Mouse (Mus musculus) C2C12 (cell line): ENCODE results near the gene Dnajb7. TPM values are rescaled to one million over a fixed set of nuclear protein-coding genes. Genes with fewer than 3 reads are reported as not detected.

ENCODE experiments used
- H3K27me3 ChIP-seq: one replicate; pipeline ENCODE4 v1.6.1; 2011; ENCODE audit not compliant: control insufficient read depth, insufficient read depth, insufficient read length
- H3K36me3 ChIP-seq: one replicate; pipeline ENCODE4 v1.6.1; 2011; ENCODE audit not compliant: control insufficient read depth, insufficient read depth
- H3K4me3 ChIP-seq: one replicate; pipeline ENCODE4 v1.5.1; 2011; ENCODE audit warnings: mild to moderate bottlenecking, control low read depth; ENCODE audit not compliant: poor library complexity, insufficient read depth, severe bottlenecking
- H3K79me2 ChIP-seq: one replicate; pipeline ENCODE4 v1.6.1; 2011; ENCODE audit not compliant: control insufficient read depth, insufficient read depth
- H3K79me3 ChIP-seq: one replicate; pipeline ENCODE4 v1.6.1; 2011; ENCODE audit warnings: low read depth, control low read depth
- H3ac ChIP-seq: one replicate; pipeline ENCODE3; 2011; ENCODE audit warnings: low read depth; ENCODE audit not compliant: control insufficient read depth, insufficient read length
- CEBPB ChIP-seq: IDR thresholded peaks from one replicate; pipeline ENCODE4 v1.6.1; 2011; ENCODE audit warnings: low read depth, mild to moderate bottlenecking, control low read depth, moderate library complexity
- CTCF ChIP-seq: IDR thresholded peaks from one replicate; pipeline ENCODE4 v1.5.1; 2011; ENCODE audit not compliant: control insufficient read depth, insufficient read depth, insufficient read length
- FOSL1 ChIP-seq: IDR thresholded peaks from one replicate; pipeline ENCODE4 v1.8.0; 2011; ENCODE audit warnings: mild to moderate bottlenecking, low read length; ENCODE audit not compliant: poor library complexity, insufficient read depth, severe bottlenecking
- MAX ChIP-seq: IDR thresholded peaks from one replicate; pipeline ENCODE4 v1.6.1; 2011; ENCODE audit warnings: mild to moderate bottlenecking, control low read depth
- MYOD1 ChIP-seq: IDR thresholded peaks from one replicate; pipeline ENCODE4 v1.6.1; 2011; ENCODE audit warnings: low read depth; ENCODE audit not compliant: control insufficient read depth, insufficient read length
- MYOG ChIP-seq: IDR thresholded peaks from one replicate; pipeline ENCODE4 v1.6.1; 2011; ENCODE audit not compliant: control insufficient read depth, insufficient read length; ENCODE audit errors: extremely low read depth
- USF1 ChIP-seq: IDR thresholded peaks from one replicate; pipeline ENCODE4 v1.6.1; 2011; ENCODE audit warnings: low read depth, mild to moderate bottlenecking, control low read depth, moderate library complexity
- polyA plus RNA-seq: library from polyadenylated mRNA; unstranded; fragments of >200 nt; fragmentation: generic; extraction: Trizol; gene quantifications from one replicate; pipeline ENCODE4 v1.2.1, GENCODE M21; 2012; ENCODE audit warnings: missing spikeins

The Dnajb7 gene
- polyA plus RNA-seq, 1 experiment = 0.09 TPM

DNA sequence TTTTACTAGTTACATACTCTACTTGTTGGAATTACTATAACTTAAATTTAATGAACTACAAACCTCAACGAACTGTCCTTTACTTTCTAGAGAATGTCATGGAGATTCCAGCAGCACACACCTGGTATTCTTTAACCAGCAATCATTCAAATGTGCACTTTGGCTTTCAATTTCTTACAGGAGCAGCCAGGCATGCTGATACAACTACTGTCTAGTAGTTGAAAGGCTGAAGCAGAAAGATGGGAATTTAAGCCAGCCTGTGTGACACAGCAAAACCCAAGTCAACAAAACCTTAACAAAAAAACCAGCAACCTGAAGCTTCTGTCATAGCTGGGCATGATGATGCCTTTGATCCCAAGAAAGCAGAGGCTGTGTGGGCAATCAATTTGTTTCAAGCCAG, 45.6 kb downstream of the Dnajb7 start:
- peaks cover 64% of the 10 kb centered on the region for H3K36me3 ChIP-seq
- no peak overlapping the region for H3ac ChIP-seq
- peaks cover 30% of the 10 kb centered on the region for H3K79me2 ChIP-seq
- no peak overlapping the region for H3K4me3 ChIP-seq
- peaks cover 25% of the 10 kb centered on the region for H3K79me3 ChIP-seq
- H3K27me3 ChIP-seq = no peaks in the 10 kb centered on the region
- TF ChIP-seq CTCF = no peak
- no peak for TF ChIP-seq MAX
- no peak for TF ChIP-seq MYOD1
- no peak for TF ChIP-seq USF1
- no peak for TF ChIP-seq CEBPB
- TF ChIP-seq FOSL1 = no peak
- TF ChIP-seq MYOG = no peak

DNA sequence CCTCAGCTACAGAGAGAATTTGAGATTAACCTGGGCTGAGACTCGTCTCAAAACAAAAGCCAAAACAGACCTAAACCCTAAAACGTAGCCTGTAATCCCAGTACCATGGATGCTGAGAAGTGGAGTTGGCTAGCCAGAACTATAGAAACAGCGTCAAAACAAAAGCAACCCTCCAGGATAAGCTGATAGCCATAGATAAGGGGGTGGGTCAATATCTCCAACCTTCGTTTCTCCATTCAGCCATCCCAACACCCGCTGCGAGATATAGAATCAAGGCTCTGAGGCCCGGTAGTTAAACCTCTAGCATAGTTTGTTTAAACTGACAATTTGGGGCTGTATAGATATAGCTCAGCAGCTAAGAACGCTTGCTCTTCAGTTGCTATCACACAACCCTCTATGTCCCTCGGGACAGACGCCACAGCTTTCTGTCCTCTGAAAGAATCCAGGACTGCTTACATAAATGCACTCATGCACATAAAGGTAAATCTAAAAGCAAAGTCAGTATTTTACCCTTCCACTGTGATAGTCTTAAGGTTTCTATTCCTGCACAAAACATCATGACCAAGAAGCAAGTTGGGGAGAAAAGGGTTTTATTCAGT, 46.6 kb downstream of the Dnajb7 start:
- H3K79me3 ChIP-seq = peaks cover 25% of the 10 kb centered on the region
- TF ChIP-seq CEBPB = no peak
- TF ChIP-seq MYOG = no peak
- TF ChIP-seq USF1 = no peak
- no peak for TF ChIP-seq CTCF
- TF ChIP-seq FOSL1 = no peak
- no peak for TF ChIP-seq MAX
- TF ChIP-seq MYOD1 = no peak
- peaks cover 39% of the 10 kb centered on the region for H3K79me2 ChIP-seq
- no peaks in the 10 kb centered on the region for H3K27me3 ChIP-seq
- no peak overlapping the region for H3K4me3 ChIP-seq
- H3K36me3 ChIP-seq = peaks cover 60% of the 10 kb centered on the region
- H3ac ChIP-seq = no peak overlapping the region

DNA sequence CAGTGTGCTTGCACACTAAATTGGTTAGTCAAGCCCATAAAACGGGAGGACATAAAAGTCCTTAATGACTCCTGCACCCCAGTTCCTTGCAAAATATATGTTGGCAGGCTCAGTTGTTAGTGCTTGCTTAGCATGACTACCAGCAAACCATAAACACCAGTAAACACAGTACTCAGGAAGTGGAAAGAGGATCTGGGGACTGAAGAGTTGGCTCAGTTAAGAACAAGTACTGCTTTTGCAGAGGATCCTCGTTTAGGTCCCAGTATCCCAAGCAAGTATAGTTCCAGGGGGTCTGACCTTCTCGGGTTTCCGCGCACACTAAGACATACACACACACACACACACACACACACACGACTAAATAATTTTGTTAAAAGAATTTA, 47.1 kb downstream of the Dnajb7 start:
- Histone ChIP-seq H3K79me3 (peaks cover 25% of the 10 kb centered on the region), H3K27me3 (no peaks in the 10 kb centered on the region), H3ac (no peak overlapping the region), H3K36me3 (peaks cover 55% of the 10 kb centered on the region), H3K79me2 (peaks cover 41% of the 10 kb centered on the region), H3K4me3 (no peak overlapping the region)
- TF ChIP-seq CEBPB (no peak), USF1 (no peak), MAX (no peak), CTCF (no peak), MYOG (no peak), FOSL1 (no peak), MYOD1 (no peak)

- Histone ChIP-seq H3ac (peak within 1 kb of the TSS; percentile 71), H3K4me3 (peak within 1 kb of the TSS; percentile 81), H3K79me3 (peaks cover 25% of the 10 kb centered on the region), H3K27me3 (no peaks in the 10 kb centered on the region), H3K36me3 (peaks cover 49% of the 10 kb centered on the region), H3K79me2 (peaks cover 47% of the 10 kb centered on the region)
- TF ChIP-seq FOSL1 (no peak), USF1 (no peak), MAX (no peak), CTCF (no peak), MYOD1 (no peak), MYOG (no peak), CEBPB (no peak)
Observed at GRCm38 (mm10) chr15:81360345-81361021, 47.6 kb downstream of the Dnajb7 start, which contains the start of gene Slc25a17. Gene Slc25a17 (minus strand): TSS chr15:81360812.

GRCm38 (mm10) chr15:81359421-81359820, 48.7 kb downstream of the Dnajb7 start:
- peaks cover 28% of the 10 kb centered on the region for H3K79me3 ChIP-seq
- H3K4me3 ChIP-seq = peak overlapping the region; percentile 81

More at GRCm38 (mm10) chr15:81359421-81359820, 48.7 kb downstream of the Dnajb7 start:
- TF ChIP-seq CTCF (no peak), MYOG (no peak), MYOD1 (no peak), FOSL1 (no peak), MAX (no peak), USF1 (no peak), CEBPB (no peak)
- no peaks in the 10 kb centered on the region for H3K27me3 ChIP-seq
- peaks cover 39% of the 10 kb centered on the region for H3K36me3 ChIP-seq
- no peak overlapping the region for H3ac ChIP-seq
- peaks cover 56% of the 10 kb centered on the region for H3K79me2 ChIP-seq
